Mouse (Mus musculus) ES-Bruce4 (cell line): ENCODE measurements at regions not wholly inside any gene's neighbourhood (a gene's known extent, or its start where the extent isn't known, plus 50 kb on each side); places are given as distances from the start of the nearest gene placed in this dataset.

Experiments used
- H3K27ac ChIP-seq: 2 replicates; pipeline ENCODE4 v1.5.1; 2012; ENCODE audit warnings: low read length, inconsistent platforms; ENCODE audit not compliant: insufficient read depth
- H3K27me3 ChIP-seq: 2 replicates; pipeline ENCODE4 v1.6.1; 2012; ENCODE audit warnings: mild to moderate bottlenecking, low read length, inconsistent platforms; ENCODE audit not compliant: control insufficient read depth, poor library complexity, insufficient read depth, severe bottlenecking
- H3K36me3 ChIP-seq: 2 replicates; pipeline ENCODE4 v1.6.1; 2012; ENCODE audit warnings: inconsistent platforms, mild to moderate bottlenecking, low read length, moderate library complexity; ENCODE audit not compliant: control insufficient read depth, poor library complexity, insufficient read depth, severe bottlenecking
- H3K4me1 ChIP-seq: one replicate; pipeline ENCODE4 v1.8.1; 2011; ENCODE audit warnings: low read length; ENCODE audit not compliant: control insufficient read depth, insufficient read depth
- H3K4me3 ChIP-seq: 2 replicates; pipeline ENCODE4 v1.5.1; 2011; ENCODE audit warnings: low read depth, mild to moderate bottlenecking, low read length
- H3K9ac ChIP-seq: 2 replicates; pipeline ENCODE4 v1.6.1; 2012; ENCODE audit warnings: low read depth, mild to moderate bottlenecking, inconsistent platforms; ENCODE audit not compliant: poor library complexity, severe bottlenecking
- H3K9me3 ChIP-seq: replicated peaks from 2 replicates; pipeline ENCODE4 v1.6.1; 2012; ENCODE audit warnings: mild to moderate bottlenecking, low read length, inconsistent platforms; ENCODE audit not compliant: control insufficient read depth, poor library complexity, insufficient read depth, severe bottlenecking
- CTCF ChIP-seq: IDR thresholded peaks from one replicate; pipeline ENCODE4 v1.8.1; 2011; ENCODE audit warnings: low read depth, low read length
- EP300 ChIP-seq: IDR thresholded peaks from 2 replicates; pipeline ENCODE4 v1.6.1; 2011; ENCODE audit warnings: low read depth, low read length; ENCODE audit not compliant: insufficient read depth
- POLR2A ChIP-seq: IDR thresholded peaks from one replicate; pipeline ENCODE4 v1.8.1; 2011; ENCODE audit warnings: low read length; ENCODE audit not compliant: insufficient read depth

GRCm38 (mm10) chr11:89175511-89175910 lies 101.9 kb downstream of the Gm525 start:
- Histone ChIP-seq H3K9ac (no peak overlapping the region), H3K27ac (no peak overlapping the region; the same call in 1 of the 2 replicates), H3K9me3 (no peaks in the 10 kb centered on the region), H3K27me3 (no peaks in the 10 kb centered on the region), H3K4me1 (peaks cover 6% of the 10 kb centered on the region), H3K4me3 (no peak overlapping the region), H3K36me3 (no peaks in the 10 kb centered on the region)
- TF ChIP-seq POLR2A = no peak
- peak; percentile 49; the same call in 1 of the 2 replicates for TF ChIP-seq EP300

- Histone ChIP-seq H3K9me3 (no peaks in the 10 kb centered on the region), H3K36me3 (no peaks in the 10 kb centered on the region), H3K27ac (peak overlapping the region; percentile 16; the same call in 1 of the 2 replicates), H3K9ac (no peak overlapping the region), H3K27me3 (no peaks in the 10 kb centered on the region), H3K4me3 (no peak overlapping the region), H3K4me1 (peaks cover 6% of the 10 kb centered on the region)
- TF ChIP-seq CTCF (no peak), EP300 (peak; percentile 45; the same call in 1 of the 2 replicates)
These were observed 101.3 kb downstream of the Gm525 start for GRCm38 (mm10) chr11:89174967-89175366.

- no peak overlapping the region for H3K4me3 ChIP-seq
- peak; percentile 95 for TF ChIP-seq CTCF
- no peak for TF ChIP-seq EP300
- no peak for TF ChIP-seq POLR2A
- no peaks in the 10 kb centered on the region for H3K4me1 ChIP-seq
- no peak overlapping the region for H3K27ac ChIP-seq
- H3K9ac ChIP-seq = no peak overlapping the region
- H3K9me3 ChIP-seq = no peaks in the 10 kb centered on the region
- H3K36me3 ChIP-seq = no peaks in the 10 kb centered on the region
- H3K27me3 ChIP-seq = no peaks in the 10 kb centered on the region; the same call in 1 of the 2 replicates
These were observed 91.6 kb downstream of the Gm525 start for GRCm38 (mm10) chr11:89165278-89165677.

GRCm38 (mm10) chr11:89153466-89154406 lies 80.1 kb downstream of the Gm525 start:
- Histone ChIP-seq H3K27ac (no peak overlapping the region), H3K4me1 (peaks cover 3% of the 10 kb centered on the region), H3K4me3 (no peak overlapping the region), H3K9me3 (no peaks in the 10 kb centered on the region), H3K27me3 (no peaks in the 10 kb centered on the region), H3K36me3 (no peaks in the 10 kb centered on the region), H3K9ac (no peak overlapping the region)
- TF ChIP-seq CTCF (no peak), EP300 (0 out of 2 replicates have a peak, but pooled peaks have one; percentile 47), POLR2A (no peak)

DNA sequence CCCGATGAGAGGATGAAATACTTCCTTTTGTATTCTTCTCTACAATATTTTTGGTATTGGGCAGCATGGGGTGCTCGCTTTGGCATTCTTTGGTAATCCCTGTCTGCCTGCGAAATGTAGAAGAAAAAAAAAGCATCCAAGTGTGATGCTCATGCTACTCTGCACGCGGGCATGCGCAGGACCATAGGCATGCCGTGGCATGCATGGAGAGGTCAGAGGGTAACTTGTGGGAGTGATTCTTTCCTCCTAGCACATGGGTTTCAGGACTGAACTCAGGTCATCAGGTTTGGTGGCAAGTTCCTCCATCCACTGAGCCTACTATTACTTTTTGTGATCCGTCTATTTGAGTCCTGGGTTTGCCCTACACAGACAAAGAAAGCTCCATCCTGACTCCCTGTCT lies 74.3 kb downstream of the Gm525 start:
- Histone ChIP-seq H3K9ac (no peak overlapping the region), H3K27ac (no peak overlapping the region), H3K4me1 (no peaks in the 10 kb centered on the region), H3K27me3 (no peaks in the 10 kb centered on the region), H3K9me3 (no peaks in the 10 kb centered on the region), H3K4me3 (no peak overlapping the region), H3K36me3 (no peaks in the 10 kb centered on the region)
- no peak for TF ChIP-seq EP300
- no peak for TF ChIP-seq CTCF
- TF ChIP-seq POLR2A = no peak

GRCm38 (mm10) chr11:89145281-89145945 lies 71.8 kb downstream of the Gm525 start:
- Histone ChIP-seq H3K36me3 (no peaks in the 10 kb centered on the region), H3K27ac (no peak overlapping the region), H3K9ac (no peak overlapping the region), H3K9me3 (no peaks in the 10 kb centered on the region), H3K27me3 (no peaks in the 10 kb centered on the region), H3K4me3 (no peak overlapping the region), H3K4me1 (peaks cover 1% of the 10 kb centered on the region)
- no peak for TF ChIP-seq POLR2A
- no peak for TF ChIP-seq CTCF
- no peak for TF ChIP-seq EP300
